Mouse (Mus musculus): Measurements from ENCODE around the gene Abhd17b.

Gene Abhd17b

DNA sequence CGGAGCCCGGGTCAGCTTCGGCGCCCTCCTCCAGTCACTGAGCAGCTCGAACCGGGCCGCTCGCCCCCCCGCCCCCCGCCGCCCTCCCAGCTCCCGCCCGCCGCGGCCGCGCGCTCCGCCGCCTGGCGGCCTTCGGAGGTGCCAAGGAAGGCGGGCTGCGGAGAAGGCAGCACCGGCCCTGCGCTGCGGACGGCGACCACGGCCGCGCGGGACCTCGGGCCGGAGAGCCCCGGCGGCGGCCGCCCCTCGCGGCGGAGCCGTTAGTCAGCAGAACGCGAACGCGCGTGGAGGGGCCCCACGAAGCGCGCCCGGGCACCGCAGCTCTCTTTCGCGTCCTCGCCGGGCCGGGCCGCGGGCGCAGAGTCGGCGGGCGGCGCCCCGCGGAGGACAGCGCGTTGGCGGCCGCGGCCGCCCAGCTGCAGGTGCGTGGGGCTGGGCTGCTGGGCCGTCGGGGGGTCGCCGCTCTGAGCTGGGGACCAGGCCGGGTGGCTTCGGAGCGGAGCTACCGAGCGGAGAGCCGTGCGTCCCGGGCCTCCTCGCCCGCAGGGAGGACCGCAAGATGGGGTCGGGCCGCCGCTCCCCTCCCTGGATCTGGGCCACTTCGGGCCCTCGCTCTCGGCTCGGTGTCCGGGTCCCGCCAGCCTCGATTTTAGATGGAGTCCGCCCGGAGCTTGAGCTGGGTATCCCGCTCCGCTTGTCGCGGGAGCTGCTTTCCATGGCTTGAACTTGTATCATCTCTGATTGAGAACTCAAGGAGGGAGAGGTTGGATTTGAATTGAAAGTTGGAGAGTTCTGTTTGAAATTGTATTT, at the start of gene Abhd17b:
Abhd17b (plus strand) TSS at position 14 of the 810 bp plus-strand sequence.
- under 1% methylated on average over 100 of the region's 105 CpGs for WGBS

DNA sequence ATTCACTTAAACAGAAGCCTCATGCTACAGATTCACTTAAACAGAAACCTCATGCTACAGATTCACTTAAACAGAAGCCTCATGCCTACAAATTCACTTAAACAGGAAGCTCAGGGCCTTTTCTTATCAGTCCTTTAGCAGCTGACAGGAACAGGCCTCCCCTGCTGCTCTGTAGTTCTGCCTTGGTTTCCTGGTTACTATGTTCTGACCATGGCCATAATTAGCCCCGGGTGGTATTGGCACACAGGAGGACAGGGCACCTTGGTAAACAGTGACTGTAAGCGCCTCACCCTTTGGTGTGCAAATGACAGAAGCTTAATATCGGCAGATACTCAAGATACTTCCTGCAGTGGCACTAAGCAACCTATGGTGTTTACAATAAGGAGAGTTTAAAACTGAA, 49.1 kb upstream of the Abhd17b start:
- 69% methylated on average over 3 of the region's 3 CpGs for WGBS

DNA sequence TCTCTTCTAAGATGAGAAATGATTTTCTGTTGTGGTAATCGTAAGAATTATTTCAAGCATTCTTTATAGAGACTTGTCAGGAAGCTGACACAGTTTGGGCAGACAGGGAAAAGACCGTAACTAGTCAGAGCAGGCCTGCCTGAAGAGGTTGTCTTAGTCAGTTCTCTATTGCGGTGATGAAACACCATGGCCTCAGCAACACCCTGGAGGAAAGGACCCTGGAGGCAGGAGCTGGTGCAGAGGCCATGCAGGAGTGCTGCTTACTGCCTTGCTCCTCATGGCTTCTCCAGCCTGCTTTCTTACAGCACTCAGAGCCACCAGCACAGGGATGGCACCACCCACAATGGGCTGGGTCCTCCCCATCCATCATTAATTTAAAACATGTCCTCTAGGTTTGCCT, 47.7 kb upstream of the Abhd17b start:
- WGBS: 80% methylated on average over 3 of the region's 3 CpGs

DNA sequence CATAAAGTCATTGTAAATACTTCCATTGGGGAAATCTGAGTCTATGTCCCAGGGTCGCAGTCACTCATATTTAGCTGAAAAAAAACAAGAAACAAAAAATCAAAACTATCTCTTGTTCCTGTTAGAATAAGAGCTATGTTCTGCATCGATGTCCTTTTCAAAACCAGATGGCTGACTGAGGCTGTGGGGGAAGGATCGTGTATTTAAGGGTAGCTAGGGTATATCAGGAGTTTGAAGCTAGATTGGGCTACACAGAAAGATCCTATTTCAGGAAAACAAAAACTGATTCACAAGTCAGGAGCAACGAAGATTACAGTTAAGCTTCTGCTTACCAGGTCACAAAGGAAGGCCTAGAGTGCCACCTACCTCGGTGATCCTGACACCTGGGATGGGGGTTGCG, 42.7 kb upstream of the Abhd17b start:
- 51% methylated on average over 6 of the region's 6 CpGs for WGBS

DNA sequence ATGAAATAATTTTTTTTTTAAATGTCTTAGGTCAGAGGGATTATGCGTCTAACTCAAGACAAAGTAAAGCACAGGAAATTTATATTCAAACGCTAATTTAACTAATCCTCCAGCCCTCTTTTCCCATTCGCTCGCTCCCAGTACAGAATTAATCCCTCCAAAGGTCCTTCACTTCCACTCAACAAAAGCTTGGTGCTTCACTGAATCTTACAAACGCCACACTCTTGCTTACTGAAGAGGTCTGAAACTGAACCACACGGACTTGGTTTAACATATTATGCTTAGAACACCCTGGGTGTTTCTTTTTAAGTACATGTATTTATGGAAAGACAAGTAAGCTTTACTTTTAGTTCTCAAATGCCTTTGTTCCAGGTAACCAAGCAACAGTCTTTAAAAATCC, 41.7 kb upstream of the Abhd17b start:
- WGBS: 61% methylated on average over 6 of the region's 6 CpGs

DNA sequence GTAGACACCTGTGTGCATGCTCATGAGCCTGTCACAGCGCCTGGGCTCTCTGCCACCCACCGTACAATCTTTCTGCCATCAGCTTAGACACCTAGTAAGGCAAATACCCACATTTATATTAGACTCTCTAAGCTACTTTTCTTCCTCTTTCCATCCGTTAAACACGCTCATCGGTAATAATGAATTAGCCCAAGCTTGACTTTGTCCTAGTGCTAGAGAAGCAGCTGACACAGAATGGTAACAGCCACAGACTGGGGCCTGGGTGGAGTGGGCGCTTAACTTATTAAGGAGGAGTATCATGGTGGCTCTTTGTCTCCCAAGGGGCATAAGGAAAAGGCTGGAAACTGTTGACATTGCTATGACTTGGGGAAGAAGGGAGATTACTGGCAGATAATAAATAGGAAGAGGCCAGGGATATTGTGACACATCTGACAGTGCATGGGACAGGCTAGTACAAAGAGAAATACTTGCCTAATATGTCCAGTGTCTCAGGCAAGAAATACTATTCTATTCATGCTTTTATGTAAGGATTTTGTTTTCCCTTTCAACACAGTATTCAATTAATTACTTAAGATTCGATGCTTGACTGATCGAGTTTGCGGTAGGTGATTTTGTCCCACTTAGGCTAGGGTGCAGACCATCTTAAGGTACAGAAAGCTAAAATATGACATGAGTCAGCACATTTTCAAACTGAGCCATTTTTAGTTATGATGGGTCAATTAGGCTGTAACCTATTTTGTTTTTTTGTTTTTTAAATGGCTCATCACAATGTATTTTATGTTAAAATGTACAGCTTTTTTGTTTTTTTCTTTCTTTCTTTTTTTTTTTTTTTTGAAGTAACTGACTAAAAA, 41.0 kb upstream of the Abhd17b start:
- WGBS: 78% methylated on average over 9 of the region's 9 CpGs

DNA sequence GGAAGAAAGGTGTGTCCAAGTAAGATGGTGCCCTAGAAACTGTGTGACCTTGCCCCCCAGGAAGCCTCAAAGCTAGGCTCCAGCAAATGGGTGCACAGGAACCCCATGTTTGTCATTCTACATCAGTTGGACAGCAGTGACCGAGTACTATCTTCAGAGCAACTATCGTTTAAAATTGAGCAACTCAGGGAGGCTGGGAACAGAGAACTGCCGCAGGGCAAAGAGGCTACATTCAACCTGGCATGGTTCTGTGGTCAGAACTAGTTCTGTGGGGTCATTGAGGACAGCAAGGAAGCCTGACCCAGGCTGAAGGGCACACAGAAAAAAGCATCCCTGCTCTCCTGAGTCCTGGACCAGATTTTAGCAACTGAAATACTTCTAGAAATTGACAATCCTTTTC, 37.2 kb upstream of the Abhd17b start:
- WGBS: 88% methylated on average over 3 of the region's 3 CpGs

DNA sequence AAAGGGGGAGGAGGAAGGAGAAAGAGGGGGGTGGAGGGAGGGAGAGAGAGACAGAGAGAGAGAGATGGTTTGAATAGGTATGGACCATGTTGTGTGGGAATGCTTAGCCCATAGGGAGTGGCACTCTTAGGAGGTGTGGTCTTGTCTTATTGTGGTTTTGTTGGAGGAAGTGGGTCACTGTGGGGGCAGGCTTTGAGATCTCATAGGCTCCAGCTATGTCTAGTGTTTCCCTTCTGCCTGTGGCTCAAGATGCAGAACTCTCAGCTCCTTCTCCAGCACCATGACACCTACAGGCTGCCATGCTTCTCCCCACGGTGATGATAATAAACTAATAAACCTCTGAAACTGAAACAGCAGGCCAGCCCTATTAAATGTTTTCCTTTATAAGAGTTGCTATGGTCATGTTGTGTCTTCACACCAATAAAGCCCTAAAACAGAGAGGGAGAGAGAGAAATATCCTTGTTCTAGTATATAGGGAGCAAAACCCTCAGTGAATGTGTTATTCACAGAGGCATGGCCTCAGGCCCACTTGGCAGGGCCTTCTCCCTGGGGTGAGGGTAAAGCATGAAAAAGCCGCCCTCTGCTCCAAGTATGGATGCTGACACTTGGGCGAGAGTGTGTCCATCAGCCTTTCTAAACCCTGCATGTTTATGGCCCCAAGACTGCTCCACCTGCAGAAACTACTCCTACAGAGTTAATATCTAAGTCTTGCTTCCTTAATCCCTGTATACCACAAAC, 29.4 kb upstream of the Abhd17b start:
- WGBS: 74% methylated on average over 3 of the region's 3 CpGs

DNA sequence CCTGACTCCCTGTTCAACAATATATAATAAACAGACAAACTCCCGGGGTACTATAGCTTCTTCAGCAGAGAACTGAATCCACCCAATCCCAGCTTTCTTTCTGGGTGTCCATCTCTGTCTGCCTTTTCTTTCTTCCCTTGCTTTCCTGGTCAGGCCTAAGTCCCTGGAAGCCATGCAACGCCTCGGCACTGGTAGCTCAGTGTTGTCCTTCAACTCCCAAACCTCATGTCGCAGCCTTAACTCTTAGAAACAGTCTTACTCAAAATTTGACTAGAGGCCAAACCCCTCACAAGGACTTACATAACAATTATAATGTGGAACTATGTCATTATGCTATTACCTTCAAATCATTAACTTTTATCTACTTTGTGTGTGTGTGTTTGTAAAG, 28.8 kb upstream of the Abhd17b start:
- WGBS: 87% methylated on average over 4 of the region's 4 CpGs

DNA sequence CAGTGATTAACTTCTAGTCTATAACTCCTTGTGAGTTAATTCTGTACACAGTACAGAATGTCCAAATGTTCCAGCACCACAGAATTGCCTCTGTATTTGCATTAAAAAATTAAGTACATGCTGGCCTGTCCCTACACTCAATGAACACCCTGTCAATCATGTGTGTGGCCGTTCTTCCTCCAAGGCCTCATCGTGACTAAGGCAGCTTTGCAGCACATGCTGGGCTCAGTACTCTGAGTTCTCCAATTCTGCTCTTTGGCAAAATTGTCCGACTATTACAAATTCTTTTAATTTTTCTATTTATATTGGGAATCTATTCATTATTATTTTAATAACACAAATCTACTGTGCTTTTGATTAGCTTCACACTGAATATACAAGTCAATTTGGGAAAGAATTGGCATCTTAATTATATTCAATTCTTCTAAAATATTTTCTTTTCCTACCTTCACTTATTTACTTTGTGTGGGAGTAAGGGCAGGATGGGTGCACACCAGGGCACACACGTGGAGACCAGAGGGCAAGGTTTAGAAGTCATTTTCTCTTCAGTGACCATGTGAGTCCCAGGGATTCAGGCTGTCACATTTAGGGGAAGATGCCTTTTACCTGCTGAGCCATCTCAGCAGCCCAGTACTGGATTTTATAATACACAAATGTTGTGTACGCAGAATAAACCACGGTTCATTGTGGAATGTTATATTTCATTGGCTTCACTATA, 26.6 kb upstream of the Abhd17b start:
- 82% methylated on average over 6 of the region's 6 CpGs for WGBS

DNA sequence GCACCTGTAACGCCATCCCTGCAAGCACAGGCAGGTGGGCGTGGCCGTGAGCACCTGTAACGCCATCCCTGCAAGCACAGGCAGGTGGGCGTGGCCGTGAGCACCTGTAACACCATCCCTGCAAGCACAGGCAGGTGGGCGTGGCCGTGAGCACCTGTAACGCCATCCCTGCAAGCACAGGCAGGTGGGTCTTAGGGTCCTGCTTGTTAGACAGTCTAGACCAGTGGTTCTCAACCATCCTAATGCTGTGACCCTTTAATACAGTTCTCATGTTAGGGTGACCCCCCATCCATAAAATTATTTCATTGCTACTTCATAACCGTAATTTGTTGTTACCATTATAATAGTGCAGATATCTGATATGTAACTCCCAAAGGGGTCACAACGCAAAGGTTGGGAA, 24.5 kb upstream of the Abhd17b start:
- WGBS: 81% methylated on average over 11 of the region's 11 CpGs

DNA sequence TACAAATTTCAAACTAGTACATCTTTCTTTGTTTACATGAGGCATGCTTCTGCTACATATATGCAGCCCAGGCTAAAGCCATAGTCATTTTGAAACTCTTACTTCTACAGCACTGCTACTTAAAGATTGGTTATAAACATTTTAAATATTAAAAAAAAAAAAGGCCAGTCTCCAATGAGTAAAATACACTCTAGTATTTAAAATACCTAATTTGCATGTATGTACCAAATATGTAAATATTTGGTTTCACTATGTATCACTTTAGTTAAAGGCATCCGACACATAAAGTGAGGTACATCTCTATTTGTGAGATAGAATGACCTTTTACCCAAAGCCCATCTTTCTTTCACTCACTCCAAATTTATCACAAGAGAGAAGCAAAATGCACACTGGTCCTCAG, 24.0 kb upstream of the Abhd17b start:
- WGBS: 79% methylated on average over 1 of the region's 1 CpGs

DNA sequence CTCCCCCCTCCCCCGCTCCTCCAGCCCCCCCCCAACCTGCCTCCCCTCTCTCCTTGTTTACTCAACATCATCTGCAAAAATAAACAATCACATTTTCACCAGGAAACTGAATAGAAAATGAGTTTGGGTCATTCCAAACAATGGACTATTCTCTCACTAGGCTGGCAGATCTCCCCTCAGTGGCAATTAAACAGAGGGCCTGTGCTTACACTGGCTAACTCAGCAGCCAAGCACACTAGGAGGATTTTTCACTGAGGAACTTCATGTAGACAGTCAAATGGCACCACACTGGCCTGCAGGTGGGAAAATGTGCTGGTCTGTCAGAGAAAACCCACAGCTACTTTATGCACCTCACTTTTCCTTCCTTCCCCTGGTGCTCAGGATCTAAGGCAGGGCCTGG, 23.5 kb upstream of the Abhd17b start:
- 64% methylated on average over 1 of the region's 1 CpGs for WGBS

DNA sequence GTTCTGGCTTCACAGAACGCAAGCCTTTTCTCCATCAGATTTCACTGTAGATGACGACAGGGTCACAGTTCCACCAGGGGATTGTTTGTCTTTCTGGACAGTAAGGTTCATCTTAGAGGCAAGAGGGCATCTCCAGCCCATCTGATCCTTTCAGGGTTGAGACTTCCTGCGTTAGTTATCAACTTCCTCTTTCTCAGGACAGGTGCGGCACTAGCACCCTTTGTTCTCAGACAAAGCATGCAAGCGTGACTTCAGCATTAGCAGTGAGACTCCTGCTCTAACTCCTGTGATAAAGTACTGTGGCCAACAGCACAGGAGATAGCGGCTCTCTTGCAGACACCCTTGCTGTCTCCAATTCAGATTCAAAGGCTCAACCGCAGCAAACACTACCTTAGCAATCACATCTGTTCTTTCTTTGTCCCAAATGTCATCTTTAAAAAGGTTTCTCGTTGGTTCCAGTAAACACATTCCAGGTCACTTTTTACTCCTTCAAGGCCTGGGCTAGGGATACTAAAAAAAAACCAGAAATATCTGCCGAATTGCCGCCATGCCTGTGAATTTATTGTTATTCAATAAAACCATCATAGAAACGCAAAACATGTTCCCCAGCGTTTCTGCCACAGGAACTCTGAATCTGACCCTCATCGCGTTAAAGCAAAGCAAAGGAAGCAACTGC, 22.2 kb upstream of the Abhd17b start:
- 81% methylated on average over 14 of the region's 14 CpGs for WGBS

DNA sequence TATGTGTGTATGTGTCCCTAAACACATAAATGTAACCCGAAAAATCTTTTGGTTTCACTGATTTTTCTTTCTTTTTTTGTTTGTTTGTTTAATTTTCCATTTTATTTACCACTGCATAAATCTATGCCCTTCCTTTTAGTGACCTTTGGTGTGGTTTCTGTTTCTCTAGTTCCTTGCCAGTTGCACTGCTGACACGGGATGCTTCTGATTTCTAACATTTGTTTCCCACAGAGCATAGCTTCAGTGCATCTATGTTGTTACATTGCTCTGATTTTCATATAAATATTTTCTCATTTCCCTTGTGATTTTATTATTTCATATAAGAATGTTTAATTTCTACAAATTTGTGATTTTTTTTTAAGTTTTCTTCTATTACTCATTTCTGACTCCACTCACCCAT, 17.6 kb upstream of the Abhd17b start:
- 89% methylated on average over 2 of the region's 2 CpGs for WGBS

DNA sequence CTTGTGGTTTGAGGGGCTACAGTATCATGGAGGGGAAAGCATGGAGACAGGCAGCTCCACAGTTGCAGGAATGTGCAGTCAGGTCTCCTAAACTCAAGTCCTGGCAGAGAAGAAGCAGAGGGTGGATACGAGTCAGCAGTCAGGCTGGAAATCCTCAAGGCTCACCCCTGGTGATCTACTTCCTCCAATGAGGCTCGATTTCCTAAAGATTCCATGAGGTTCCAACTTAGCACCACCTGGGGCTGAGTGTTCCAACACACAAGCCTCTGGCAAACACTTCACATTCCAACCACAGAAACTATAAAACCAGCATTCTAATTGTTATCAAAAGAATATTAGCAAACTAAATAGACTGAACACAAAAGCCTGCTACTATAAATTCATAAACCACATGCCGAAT, 16.1 kb upstream of the Abhd17b start:
- 80% methylated on average over 3 of the region's 3 CpGs for WGBS

DNA sequence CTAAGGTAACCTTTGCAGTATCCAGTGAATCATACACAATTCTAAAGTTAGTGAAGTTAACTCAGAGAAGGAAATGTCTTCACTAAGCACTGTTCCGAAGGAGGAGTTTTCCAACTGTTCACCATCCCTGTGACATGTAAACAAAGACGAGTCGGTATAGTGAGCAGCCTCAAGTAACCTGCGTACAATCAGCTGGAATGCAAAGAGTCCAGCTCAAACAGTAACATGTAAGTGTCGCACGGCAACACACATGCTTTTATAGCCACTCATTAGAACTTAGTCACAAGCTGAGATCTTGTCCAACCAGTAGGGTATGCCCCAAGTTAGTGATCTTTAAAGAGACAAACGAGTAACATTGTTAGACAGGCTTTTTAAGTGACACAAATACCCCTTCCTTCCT, 15.3 kb upstream of the Abhd17b start:
- 77% methylated on average over 7 of the region's 7 CpGs for WGBS

DNA sequence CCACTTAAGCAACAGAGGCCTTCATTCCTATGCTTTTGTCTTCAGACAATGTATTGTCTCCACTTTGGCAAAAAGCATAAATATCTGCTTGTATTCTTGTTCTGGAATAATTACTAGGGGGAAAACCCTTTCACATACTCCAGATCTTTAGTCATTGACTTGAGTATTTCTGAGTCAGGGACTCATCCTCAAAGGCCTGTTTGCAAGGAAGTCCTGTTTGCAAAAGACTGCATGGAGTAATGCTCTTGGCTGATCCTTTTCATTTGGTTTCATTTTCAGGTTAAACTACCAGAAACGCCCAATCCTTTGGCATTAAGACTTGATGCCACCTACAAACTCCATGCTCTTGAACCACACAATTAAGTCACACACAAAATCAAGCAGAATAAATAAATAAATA, 9.1 kb upstream of the Abhd17b start:
- 83% methylated on average over 1 of the region's 1 CpGs for WGBS

DNA sequence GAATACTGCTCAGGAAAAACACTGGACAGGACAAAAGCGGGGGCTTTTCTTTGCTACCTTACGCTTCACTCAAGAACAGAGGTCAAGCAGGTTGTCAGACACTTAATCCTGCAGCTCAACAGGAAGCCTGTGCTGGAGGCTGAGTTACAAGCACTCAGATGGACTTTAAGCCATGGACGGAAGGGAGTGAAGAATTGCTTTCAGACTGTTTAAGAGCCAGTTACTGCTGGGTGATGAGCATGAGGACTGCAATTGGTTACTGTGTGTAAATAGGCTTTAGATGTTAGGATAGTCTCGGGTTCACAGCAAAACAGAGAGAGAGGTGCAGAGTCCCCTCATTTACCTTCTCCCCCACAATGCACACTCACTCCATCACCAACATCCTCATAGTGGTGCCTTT, 7.7 kb upstream of the Abhd17b start:
- 94% methylated on average over 4 of the region's 4 CpGs for WGBS

DNA sequence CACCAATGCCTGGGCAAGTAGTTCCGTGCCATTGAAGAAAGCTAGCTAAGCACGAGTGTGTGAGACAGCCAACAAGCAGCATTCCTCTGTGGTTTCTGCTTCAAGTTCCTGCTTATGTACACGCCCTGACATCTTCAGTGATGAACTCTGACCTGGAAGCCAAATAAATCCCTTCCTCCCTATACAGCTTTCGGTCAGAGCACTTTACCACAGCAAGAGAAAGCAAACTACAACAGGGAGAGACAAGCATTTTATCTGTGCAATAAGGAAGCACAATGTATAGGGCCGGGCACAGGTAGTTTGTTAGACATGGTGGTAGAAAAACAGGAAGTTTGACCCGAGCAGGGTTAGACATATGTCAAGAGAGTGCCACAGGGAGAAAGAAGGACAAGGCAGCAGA, 6.8 kb upstream of the Abhd17b start:
- 84% methylated on average over 6 of the region's 6 CpGs for WGBS

DNA sequence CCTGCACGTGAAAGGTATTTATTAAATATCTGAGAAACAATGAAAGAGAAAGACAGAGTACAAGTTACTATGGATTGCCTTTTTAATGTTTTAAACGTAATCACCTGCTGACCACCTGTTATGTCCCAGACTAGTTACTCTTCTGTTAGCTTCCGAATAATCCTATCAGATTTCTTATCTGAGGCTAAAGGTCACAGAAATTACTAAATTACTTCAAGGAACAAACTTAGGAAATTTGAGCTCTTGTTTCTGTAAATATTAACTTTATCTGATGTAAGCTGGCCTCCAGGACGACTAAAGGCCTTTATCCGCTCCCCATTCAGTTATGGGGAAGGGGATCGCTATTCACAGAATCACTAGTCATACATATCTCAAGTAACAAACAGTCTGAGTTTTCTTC, 1.3 kb upstream of the Abhd17b start:
- 56% methylated on average over 6 of the region's 6 CpGs for WGBS
